ENCODE assay signal across 16 mouse cellular contexts in the genomic region with DNA sequence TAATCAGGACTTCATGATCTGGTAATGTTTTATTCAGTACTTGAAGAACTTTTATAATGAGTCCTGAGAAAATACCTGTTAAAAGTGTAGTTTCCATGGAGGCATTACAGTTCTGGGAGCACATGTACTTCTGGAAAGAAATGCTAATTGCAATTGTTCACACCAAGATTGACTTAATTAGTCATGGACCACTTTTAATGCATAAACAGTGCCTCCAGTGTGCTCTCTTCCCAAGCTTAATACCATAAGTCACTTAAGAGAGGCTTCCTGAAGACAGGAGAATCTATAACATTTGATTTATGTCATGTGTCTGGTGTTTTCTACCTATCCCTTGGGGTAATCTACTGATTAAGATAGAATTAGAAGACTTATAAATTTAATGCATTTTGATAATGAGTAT.
"Had no signal": no experiment of that assay in that cellular context is flagged by ENCODE, and none has a peak within 500 bp of the region (broad histone marks: within the 10 kb centered on the region; RNA-seq: fewer than 3 reads in every experiment).

No protein-coding gene starts in this region.

- H3K36me3 ChIP-seq: limb, embryonic 13.5 days; limb, embryonic 15.5 days; liver, embryonic 12.5 days; midbrain, embryonic 13.5 days had no signal

- H3K9ac ChIP-seq: limb, embryonic 13.5 days; limb, embryonic 15.5 days; liver, embryonic 12.5 days; liver, embryonic 14.5 days; lung, embryonic 14.5 days; midbrain, embryonic 13.5 days had no signal

- H3K4me1 ChIP-seq: limb, embryonic 13.5 days; limb, embryonic 15.5 days; liver, embryonic 12.5 days; midbrain, embryonic 13.5 days had no signal

- H3K27ac ChIP-seq: limb, embryonic 13.5 days; limb, embryonic 15.5 days; liver, embryonic 12.5 days; liver, embryonic 14.5 days; midbrain, embryonic 13.5 days had no signal

- ATAC-seq: liver, embryonic 12.5 days; midbrain, embryonic 13.5 days had no signal

- H3K9me3 ChIP-seq: limb, embryonic 13.5 days; limb, embryonic 15.5 days; liver, embryonic 12.5 days; midbrain, embryonic 13.5 days had no signal

- DNase-seq: lung, adult 18-20 months; lung, embryonic 14.5 days; lung, postnatal 10 days; lung, postnatal 4 days; right cerebral cortex, postnatal 25 days; right cerebral cortex, postnatal 4 days; spleen, adult 18-20 months; thymus, adult 18-20 months; thymus, postnatal 14 days; thymus, postnatal 36 days had no signal

- H3K4me2 ChIP-seq: limb, embryonic 13.5 days; limb, embryonic 15.5 days; liver, embryonic 12.5 days; lung, embryonic 14.5 days; midbrain, embryonic 13.5 days had no signal

- H3K4me3 ChIP-seq: limb, embryonic 13.5 days; limb, embryonic 15.5 days; liver, embryonic 12.5 days; midbrain, embryonic 13.5 days; myocyte had no signal

- H3K27me3 ChIP-seq: limb, embryonic 13.5 days; limb, embryonic 15.5 days; liver, embryonic 12.5 days; midbrain, embryonic 13.5 days had no signal
